Mouse (Mus musculus) cerebellum, adult 8-10 months (tissue): ENCODE data around the gene Prss53.
A peak's percentile ranks its signal among the peaks of the same experiment; 100 is the strongest.
"Not testable (repeated sequence)": the region's sequence is repeated elsewhere in the genome, so short reads cannot be mapped to it uniquely, and the experiment has no call there.

ENCODE experiments used
- DNase-seq: peaks from one replicate; pipeline ENCODE4 v3.0.0; 2022

Prss53 gene

GRCm38 (mm10) chr7:127870136-127870821 is 20.5 kb downstream of the Prss53 start:
- no peak for DNase-seq

DNA sequence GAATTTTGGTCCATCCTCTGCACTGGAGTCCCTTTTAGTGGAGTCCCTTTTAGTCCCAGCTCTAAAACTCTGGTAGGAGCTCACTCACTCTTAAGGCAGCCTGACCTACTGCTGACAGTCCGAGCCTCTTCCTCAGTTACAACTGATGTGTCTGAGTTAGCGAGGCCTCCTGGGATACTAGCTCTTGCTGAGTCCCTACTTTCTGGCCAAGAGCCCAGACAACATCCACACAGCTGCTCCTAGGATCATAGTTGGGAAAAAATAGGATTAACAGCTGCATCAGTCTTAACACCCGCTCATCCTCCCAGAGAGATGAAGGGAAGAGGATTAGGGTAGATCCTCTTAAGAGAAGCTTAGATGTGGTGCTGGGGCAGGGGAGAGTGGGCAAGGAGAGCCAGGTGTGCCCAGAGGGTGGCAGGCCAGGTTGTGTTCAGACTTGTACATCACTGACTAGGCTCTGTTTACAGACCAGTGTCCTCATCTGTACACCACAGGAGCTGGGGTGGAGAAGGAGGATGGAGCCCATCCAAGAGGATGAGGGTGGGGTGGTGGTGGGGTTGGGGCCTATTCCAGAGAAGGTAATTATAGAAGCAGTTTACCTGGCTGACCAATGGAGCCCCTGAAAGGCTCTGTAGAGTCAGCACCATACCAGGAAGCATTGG is 21.5 kb downstream of the Prss53 start:
- DNase-seq, result no peak

- DNase-seq, result no peak
Measured at GRCm38 (mm10) chr7:127867641-127868040, 23.1 kb downstream of the Prss53 start.

DNA sequence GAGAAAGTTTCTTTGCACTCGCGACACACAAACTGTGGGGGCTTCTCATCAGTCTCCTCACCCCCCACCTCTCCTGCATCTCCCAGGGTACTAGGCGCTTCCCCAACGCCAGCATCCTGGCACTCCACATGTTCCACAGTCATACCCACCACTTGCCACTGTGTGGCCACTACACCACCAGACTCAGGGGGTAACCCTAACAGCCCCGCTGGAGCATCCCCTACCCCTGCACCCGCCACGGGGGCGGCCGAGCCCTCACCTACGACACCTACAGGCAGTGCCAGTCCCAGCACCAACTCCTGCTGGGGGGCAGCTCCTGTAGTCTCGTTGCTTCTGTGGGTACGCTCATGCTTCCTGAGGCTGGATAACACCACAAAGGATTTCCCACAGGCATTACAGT is 24.3 kb downstream of the Prss53 start:
- no peak for DNase-seq

DNA sequence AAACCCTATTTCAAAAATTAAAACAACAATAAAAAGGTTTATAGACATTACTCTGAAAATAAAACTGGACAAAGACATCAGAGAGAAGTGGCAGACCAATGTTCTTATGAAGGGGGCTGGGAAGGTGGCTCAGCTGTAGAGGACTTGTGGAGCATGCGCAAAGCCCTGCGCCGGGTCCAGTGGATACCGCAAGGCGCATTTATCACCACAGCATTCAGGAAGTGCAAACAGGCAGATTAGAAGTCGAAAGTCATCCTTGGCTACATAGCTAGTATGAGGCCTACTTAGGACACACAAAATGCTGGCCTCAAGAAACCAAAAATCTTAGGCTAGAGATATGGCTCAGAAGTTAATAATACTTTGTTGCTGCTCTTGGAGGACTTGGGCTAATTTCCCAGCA is 32.5 kb downstream of the Prss53 start:
- no peak for DNase-seq

GRCm38 (mm10) chr7:127850906-127851305 is 39.9 kb downstream of the Prss53 start:
- no peak for DNase-seq

- DNase-seq, result no peak
Measured at GRCm38 (mm10) chr7:127849973-127850875, 40.5 kb downstream of the Prss53 start.

DNA sequence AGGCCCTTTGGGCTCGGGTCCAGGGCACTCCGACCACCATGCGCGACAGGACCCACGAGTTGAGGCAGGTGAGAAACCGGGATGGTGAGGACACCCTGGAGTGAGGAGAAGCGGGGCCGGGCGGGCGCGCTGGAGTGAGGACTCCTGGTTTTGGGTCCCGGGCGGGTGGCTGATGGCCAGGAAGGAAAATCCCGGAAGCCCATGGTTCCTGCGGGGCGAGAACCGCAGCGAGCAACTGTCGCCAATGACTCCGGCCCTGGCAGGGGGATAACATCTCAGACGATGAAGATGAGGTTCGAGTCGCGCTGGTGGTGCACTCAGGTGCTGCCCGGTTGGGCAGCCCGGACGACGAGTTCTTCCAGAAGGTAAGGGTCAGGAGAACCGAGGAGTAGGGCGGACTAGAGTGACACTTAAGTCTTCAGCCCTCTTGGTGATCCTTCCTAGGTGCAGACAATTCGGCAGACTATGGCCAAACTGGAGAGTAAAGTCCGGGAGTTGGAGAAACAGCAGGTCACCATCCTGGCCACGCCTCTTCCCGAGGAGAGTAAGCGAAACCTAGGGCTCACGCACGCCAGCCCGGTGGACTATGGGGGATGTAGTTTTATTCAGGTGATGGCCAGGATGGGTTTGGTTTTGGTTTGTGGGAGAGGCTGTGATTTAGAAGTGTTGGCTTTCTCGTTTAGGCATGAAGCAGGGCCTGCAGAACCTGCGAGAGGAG is 48.6 kb downstream of the Prss53 start:
- peak; percentile 80 for DNase-seq

- DNase-seq, result peak; percentile 92
Measured at GRCm38 (mm10) chr7:127841340-127842000, 49.3 kb downstream of the Prss53 start.

GRCm38 (mm10) chr7:127840886-127841285 is 49.9 kb downstream of the Prss53 start:
- peak; percentile 81 for DNase-seq

- not testable (repeated sequence) for DNase-seq
Measured at GRCm38 (mm10) chr7:127840031-127840430, 50.7 kb downstream of the Prss53 start.

DNA sequence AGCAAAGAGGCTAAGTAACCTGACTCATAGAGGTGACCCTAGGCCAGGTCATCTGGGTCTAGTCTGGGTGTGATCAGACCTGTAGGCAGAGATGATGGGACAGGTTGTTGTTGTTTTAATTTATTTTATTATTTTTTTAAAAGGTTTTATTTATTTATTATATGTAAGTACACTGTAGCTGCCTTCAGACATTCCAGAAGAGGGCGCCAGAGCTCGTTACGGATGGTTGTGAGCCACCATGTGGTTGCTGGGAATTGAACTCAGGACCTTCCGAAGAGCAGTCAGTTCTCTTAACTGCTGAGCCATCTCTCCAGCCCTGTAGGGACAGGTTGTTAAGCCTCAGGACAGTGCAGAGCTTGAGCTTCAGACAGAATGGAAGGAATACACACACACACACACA is 52.9 kb downstream of the Prss53 start:
- not testable (repeated sequence) for DNase-seq

- DNase-seq, result no peak
Measured at GRCm38 (mm10) chr7:127837473-127837872, 53.3 kb downstream of the Prss53 start.
